Mouse (Mus musculus): ENCODE results near the gene Faah. TPM values are rescaled to one million over a fixed set of nuclear protein-coding genes. Genes with fewer than 3 reads are reported as not detected.

Gene Faah
- total and polyA plus RNA-seq, 3 experiments: 3.4 to 15.1 (median 13.3) TPM

- DNase-seq (ENCODE audit: extremely low read depth): no peak
- Histone ChIP-seq H3K27ac (ENCODE audit: insufficient read depth, low read depth) (no peak overlapping the region), H3K9me3 (replicated peaks; ENCODE audit: low read length) (no peaks in the 10 kb centered on the region), H3K27me3 (replicated peaks) (peaks cover 90% of the 10 kb centered on the region), H3K79me2 (replicated peaks; ENCODE audit: control insufficient read depth, extremely low read depth, insufficient read depth, poor library complexity, severe bottlenecking) (no peaks in the 10 kb centered on the region), H3K36me3 (replicated peaks in 1 of 2; ENCODE audit: control insufficient read depth in 1 of 2, insufficient read depth in 1 of 2, low read length in 1 of 2) (no peaks in the 10 kb centered on the region), H3K9ac (ENCODE audit: insufficient read depth, low read depth) (no peak overlapping the region), H3K4me2 (ENCODE audit: insufficient read depth, low read depth, poor library complexity, severe bottlenecking) (no peak overlapping the region), H3K4me1 (ENCODE audit: control insufficient read depth in 1 of 2, insufficient read depth in 2 of 2) (no peaks in the 10 kb centered on the region; a peak in 1 of 4 replicates), H3K4me3 (replicated peaks in 1 of 3; ENCODE audit: low read depth in 2 of 3, low read length in 2 of 3, poor library complexity in 1 of 3) (no peak overlapping the region)
- TF ChIP-seq CTCF (conservative IDR thresholded peaks at IDR 0.05 in 1 of 2, IDR thresholded peaks at IDR 0.05 in 1 of 2; ENCODE audit: low read depth in 2 of 2, low read length in 2 of 2): no peak
- no peak for TF ChIP-seq E2F4 (IDR thresholded peaks at IDR 0.05; ENCODE audit: insufficient replicate concordance, low read depth, low read length)
- no peak for TF ChIP-seq MAZ (IDR thresholded peaks at IDR 0.05; ENCODE audit: low read depth, low read length)
- no peak for TF ChIP-seq JUN (IDR thresholded peaks at IDR 0.05; ENCODE audit: insufficient read depth, low read depth, low read length)
- no peak for TF ChIP-seq POLR2AphosphoS2 (IDR thresholded peaks at IDR 0.05; ENCODE audit: low read depth, low read length)
- no peak for TF ChIP-seq USF1 (IDR thresholded peaks at IDR 0.05; ENCODE audit: low read depth, low read length)
- no peak for TF ChIP-seq PAX5 (IDR thresholded peaks at IDR 0.05; ENCODE audit: low read length)
- no peak for TF ChIP-seq BHLHE40 (IDR thresholded peaks at IDR 0.05; ENCODE audit: low read depth, low read length)
- no peak for TF ChIP-seq ZMIZ1 (IDR thresholded peaks at IDR 0.05; ENCODE audit: low read depth, low read length)
- TF ChIP-seq EP300 (IDR thresholded peaks at IDR 0.05; ENCODE audit: low read length): no peak
- no peak for TF ChIP-seq ZC3H11A (IDR thresholded peaks at IDR 0.05; ENCODE audit: low read depth, low read length)
- TF ChIP-seq ELF1 (IDR thresholded peaks at IDR 0.05; ENCODE audit: low read depth, low read length): no peak
- no peak for TF ChIP-seq TCF12 (IDR thresholded peaks at IDR 0.05; ENCODE audit: low read depth, low read length)
- in situ Hi-C loops (cut with MboI; ENCODE audit: low pct_ligation_motif_present, low pct_unique_long_range_greater_than_20kb, low sequenced_read_pairs): no loop called here
- dilution Hi-C loops (cut with MboI; ENCODE audit: extremely low pct_ligation_motif_present, extremely low pct_unique_long_range_greater_than_20kb, low sequenced_read_pairs): no loop called here
These were observed 79.2 kb downstream of the Faah start for GRCm38 (mm10) chr4:115938276-115939160.

GRCm38 (mm10) chr4:115937061-115937976 lies 80.4 kb downstream of the Faah start:
- H3K9me3 ChIP-seq (replicated peaks; ENCODE audit: low read length): no peaks in the 10 kb centered on the region
- H3K27ac ChIP-seq (ENCODE audit: insufficient read depth, low read depth): no peak overlapping the region
- H3K4me3 ChIP-seq (replicated peaks in 1 of 3; ENCODE audit: low read depth in 2 of 3, low read length in 2 of 3, poor library complexity in 1 of 3): no peak overlapping the region
- dilution Hi-C loops (cut with MboI; ENCODE audit: extremely low pct_ligation_motif_present, extremely low pct_unique_long_range_greater_than_20kb, low sequenced_read_pairs) (no loop called here), in situ Hi-C loops (cut with MboI; ENCODE audit: low pct_ligation_motif_present, low pct_unique_long_range_greater_than_20kb, low sequenced_read_pairs) (no loop called here)
- no peaks in the 10 kb centered on the region for H3K36me3 ChIP-seq (replicated peaks in 1 of 2; ENCODE audit: control insufficient read depth in 1 of 2, insufficient read depth in 1 of 2, low read length in 1 of 2)
- no peaks in the 10 kb centered on the region for H3K79me2 ChIP-seq (replicated peaks; ENCODE audit: control insufficient read depth, extremely low read depth, insufficient read depth, poor library complexity, severe bottlenecking)
- no peaks in the 10 kb centered on the region; a peak in 1 of 4 replicates for H3K4me1 ChIP-seq (ENCODE audit: control insufficient read depth in 1 of 2, insufficient read depth in 2 of 2)
- H3K27me3 ChIP-seq (replicated peaks): peaks cover 90% of the 10 kb centered on the region
- TF ChIP-seq EP300 (IDR thresholded peaks at IDR 0.05; ENCODE audit: low read length) (no peak), NRF1 (IDR thresholded peaks at IDR 0.05; ENCODE audit: low read depth, low read length) (no peak), USF1 (IDR thresholded peaks at IDR 0.05; ENCODE audit: low read depth, low read length) (no peak), CHD1 (IDR thresholded peaks at IDR 0.05; ENCODE audit: low read depth, low read length) (no peak), TCF12 (IDR thresholded peaks at IDR 0.05; ENCODE audit: low read depth, low read length) (no peak), ZNF384 (IDR thresholded peaks at IDR 0.05; ENCODE audit: low read depth, low read length) (no peak), RAD21 (IDR thresholded peaks at IDR 0.05; ENCODE audit: low read depth, low read length) (no peak), USF2 (conservative IDR thresholded peaks at IDR 0.05; ENCODE audit: low read depth, low read length) (no peak)
- no peak for DNase-seq (ENCODE audit: extremely low read depth)
- H3K9ac ChIP-seq (ENCODE audit: insufficient read depth, low read depth): no peak overlapping the region
- H3K4me2 ChIP-seq (ENCODE audit: insufficient read depth, low read depth, poor library complexity, severe bottlenecking): peak overlapping the region; percentile 22; the same call in 1 of the 2 replicates
